Mouse (Mus musculus) macrophage (primary cell): ENCODE measurements around the gene Mif. TPM values are rescaled to one million over a fixed set of nuclear protein-coding genes. Genes with fewer than 3 reads are reported as not detected.

Source experiments
- H3K27ac ChIP-seq: fragments of 350-480 bp; formaldehyde crosslinking; 2 replicates; pipeline ENCODE4 v1.9.0; 2021
- H3K36me3 ChIP-seq: fragments of 350-480 bp; formaldehyde crosslinking; 2 replicates; pipeline ENCODE4 v1.9.0; 2021; ENCODE audit errors: inconsistent target
- H3K4me3 ChIP-seq: fragments of 350-480 bp; formaldehyde crosslinking; 2 replicates; pipeline ENCODE4 v1.9.0; 2021; ENCODE audit errors: inconsistent target
- H3K79me2 ChIP-seq: fragments of 350-480 bp; formaldehyde crosslinking; 2 replicates; pipeline ENCODE4 v1.9.0; 2021; ENCODE audit errors: inconsistent target
- WGBS: methylation state at CpG from one replicate; pipeline ENCODE4 v1.1.7; 2026; ENCODE audit warnings: inconsistent platforms; ENCODE audit not compliant: missing documents; 5-methylcytosine and 5-hydroxymethylcytosine counted together
- polyA plus RNA-seq: library from polyadenylated mRNA; stranded (reverse); fragments of 250-400 nt; gene quantifications from 3 replicates; pipeline ENCODE4 v1.2.4, GENCODE M21; 2018; ENCODE audit warnings: inconsistent platforms

Gene Mif
- polyA plus RNA-seq, 1 experiment from 2014 or later: 121 TPM

DNA sequence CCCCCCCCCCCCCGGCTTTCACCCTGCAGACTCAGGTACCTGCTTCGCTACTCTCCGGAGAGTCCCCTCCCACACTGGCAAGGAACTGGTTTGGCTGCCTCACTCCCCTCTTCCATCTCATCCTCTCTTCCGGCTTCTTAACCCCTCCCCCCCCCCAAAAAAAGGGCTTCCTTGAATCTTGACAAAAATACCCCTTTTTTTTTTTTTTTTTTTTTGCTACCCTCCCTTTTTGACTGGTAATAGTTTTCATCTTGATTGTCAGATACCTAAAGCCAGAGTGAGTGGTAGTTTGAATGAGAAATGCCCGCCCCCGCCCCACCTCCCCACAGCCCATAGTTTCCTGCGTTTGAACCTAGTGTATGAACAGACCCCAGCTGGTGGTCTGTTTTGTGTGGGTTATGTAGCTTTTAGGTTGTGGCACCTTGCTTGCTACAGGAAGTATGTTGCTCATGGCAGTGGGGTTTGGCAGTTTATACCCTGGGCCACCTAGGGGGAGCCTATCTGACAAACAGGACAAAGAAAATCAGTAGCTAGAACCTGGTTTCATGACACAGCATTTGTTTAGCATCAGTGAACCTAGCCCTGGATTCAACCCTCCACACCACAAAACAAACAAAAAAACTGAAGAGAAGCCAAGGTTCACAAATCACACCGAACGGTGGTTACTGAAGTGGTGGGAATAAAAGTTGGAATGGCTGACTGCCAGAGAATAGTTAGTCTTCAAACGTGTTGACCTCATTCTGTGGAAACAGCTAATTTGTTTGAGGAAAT is 24.1 kb downstream of the Mif start:
- Histone ChIP-seq H3K4me3 (peak overlapping the region; percentile 77), H3K36me3 (no peaks in the 10 kb centered on the region), H3K79me2 (no peaks in the 10 kb centered on the region), H3K27ac (peak overlapping the region; percentile 85)
- WGBS: 8% methylated on average over 6 of the region's 10 CpGs

DNA sequence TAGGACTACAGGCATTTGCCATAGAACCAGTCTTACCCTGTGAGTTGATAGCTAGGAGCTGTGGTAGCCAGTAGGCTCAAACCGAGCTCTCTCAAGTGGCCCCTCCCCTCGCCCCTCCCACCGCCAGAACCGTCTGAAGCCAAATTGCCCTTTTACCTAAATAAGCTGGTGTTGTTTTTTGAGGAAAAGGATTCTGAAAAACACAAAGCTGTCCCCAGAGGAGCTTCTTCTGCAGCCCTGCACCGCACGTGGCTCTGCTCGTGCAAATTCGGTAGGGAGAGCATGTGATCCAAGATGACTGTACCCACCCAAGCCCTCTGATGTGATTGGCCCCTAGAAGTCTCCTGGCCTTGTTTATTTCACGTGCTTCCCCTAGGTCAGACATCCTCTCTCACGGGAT is 24.7 kb downstream of the Mif start:
- Histone ChIP-seq H3K36me3 (no peaks in the 10 kb centered on the region), H3K4me3 (peak overlapping the region; percentile 77), H3K27ac (peak overlapping the region; percentile 85), H3K79me2 (no peaks in the 10 kb centered on the region)
- WGBS: 0% methylated on average over 10 of the region's 10 CpGs

DNA sequence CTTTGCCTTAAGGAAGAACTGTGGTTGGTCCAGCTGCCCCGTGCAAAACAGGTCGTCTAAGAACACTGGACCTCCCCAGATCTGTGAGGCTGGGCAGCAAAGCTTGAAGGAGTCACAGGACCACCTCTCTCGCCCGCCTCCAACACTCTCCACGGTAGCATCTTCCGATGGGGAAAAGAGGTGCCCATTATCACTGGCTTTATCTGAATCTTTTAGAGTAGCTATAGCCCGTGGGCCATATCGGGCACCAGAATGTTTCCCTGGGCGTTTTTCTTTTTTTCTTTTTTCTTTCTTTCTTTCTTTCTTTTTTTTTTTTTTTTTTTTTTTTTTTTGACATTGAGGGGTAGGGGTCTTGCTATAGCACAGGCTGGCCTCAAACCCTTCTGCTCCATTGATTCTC is 25.3 kb downstream of the Mif start:
- no peaks in the 10 kb centered on the region for H3K36me3 ChIP-seq
- H3K79me2 ChIP-seq: no peaks in the 10 kb centered on the region
- peak overlapping the region; percentile 77 for H3K4me3 ChIP-seq
- H3K27ac ChIP-seq: peak overlapping the region; percentile 85
- 7% methylated on average over 9 of the region's 9 CpGs for WGBS

DNA sequence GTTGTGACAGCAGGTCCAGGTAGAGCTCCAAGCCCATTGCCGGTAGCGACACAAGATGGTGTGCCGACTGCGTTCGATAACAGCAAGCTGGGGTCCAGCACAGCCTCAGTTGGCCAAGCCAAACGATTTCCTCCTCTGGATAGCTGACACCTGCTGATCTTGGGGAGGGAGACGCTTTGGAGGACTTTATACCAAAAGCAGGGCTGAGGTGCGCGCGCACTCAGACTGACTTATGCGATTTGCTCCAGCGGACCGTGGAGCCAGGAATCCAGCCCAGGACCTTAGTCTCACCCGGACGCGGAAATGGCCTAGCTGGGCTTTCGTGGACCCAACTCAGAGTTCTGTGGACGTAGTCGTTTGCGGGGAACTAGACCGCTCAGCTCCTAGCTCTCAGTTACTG is 25.8 kb downstream of the Mif start:
- H3K4me3 ChIP-seq: peak overlapping the region; percentile 77
- H3K79me2 ChIP-seq: no peaks in the 10 kb centered on the region
- 6% methylated on average over 21 of the region's 21 CpGs for WGBS
- peak overlapping the region; percentile 85 for H3K27ac ChIP-seq
- no peaks in the 10 kb centered on the region for H3K36me3 ChIP-seq

DNA sequence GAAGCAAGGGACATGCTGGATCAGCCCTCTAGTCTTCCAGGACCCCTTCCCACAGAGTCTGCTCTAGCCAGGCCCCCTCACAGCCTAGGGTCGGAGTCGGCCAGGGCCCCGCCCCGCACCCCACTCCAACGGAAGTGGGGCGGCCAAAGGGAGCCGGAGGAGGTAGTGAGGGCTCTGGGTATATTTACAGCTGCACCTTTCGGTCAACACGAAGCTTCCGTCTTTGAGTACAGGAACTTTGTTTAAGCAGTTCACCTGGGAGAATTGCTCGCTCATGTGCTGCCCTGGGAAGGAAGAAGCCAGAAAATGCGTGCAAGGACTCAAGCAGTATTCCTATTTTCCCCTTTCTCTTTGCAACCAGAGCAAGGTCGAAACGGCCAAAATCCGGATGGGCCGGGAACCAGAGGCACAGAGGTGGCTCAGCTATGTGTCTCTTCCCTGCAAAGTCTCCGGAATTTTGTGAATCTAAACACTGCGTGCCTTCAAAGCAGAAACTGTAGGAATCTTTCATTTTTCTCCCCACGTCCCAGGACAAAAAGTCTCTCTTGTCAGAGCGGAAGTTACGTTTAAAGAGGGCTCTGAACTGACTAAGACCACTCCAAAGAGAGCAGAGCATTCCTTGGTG is 26.5 kb downstream of the Mif start:
- no peaks in the 10 kb centered on the region for H3K36me3 ChIP-seq
- 26% methylated on average over 21 of the region's 21 CpGs for WGBS
- H3K27ac ChIP-seq: no peak overlapping the region
- H3K79me2 ChIP-seq: no peaks in the 10 kb centered on the region
- peak overlapping the region; percentile 77 for H3K4me3 ChIP-seq

DNA sequence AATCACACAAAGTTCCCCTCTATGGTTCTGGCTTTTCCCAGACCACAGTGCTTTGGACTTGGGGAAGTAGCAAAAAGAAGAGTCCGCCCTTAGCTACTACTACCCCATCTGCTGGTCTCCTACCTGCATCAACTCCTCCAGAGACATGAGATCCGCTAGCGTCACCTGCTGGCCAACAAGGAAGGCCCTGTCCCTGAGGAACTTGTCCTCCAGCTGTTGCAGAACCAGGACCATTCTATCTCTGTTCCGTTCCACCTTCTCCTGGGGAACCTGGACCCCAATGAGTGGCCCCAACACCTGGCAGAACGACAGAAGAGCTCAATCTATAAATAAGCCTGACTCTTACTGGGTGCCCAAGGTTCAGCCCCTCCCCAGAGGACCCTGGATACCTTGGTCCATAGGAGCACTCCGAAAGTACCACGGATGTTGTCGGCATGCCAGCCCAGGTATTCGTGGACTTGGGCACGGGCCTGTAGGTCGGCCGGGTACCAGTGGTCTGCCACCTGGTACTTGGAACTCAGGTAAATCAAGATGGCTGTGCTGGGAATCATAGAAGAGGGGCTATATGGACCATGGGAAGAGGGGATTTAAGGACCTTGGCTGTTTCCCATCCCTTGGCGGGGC is 27.7 kb downstream of the Mif start:
- Histone ChIP-seq H3K36me3 (no peaks in the 10 kb centered on the region), H3K4me3 (no peak overlapping the region), H3K27ac (no peak overlapping the region), H3K79me2 (no peaks in the 10 kb centered on the region)
- 62% methylated on average over 13 of the region's 13 CpGs for WGBS

DNA sequence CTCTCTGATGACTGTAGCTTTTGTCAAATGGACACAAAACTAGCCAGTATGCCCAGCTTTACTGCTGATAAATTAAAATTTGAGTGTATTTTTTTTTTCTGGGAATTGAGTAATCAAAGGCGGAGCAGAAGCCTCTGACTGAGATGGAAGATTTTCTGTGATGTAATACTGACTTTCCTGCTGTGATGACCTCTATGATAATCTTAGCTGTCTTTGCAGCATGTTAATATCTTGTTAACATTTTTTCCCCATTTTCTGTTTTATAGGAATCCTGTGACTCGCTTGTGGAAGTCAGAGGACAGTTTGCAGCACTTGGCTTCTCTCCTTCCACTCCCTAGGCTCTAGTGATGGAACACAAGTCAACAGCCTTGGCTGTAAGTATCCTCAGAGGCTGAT is 29.8 kb downstream of the Mif start:
- Histone ChIP-seq H3K79me2 (no peaks in the 10 kb centered on the region), H3K4me3 (no peak overlapping the region), H3K36me3 (no peaks in the 10 kb centered on the region), H3K27ac (no peak overlapping the region)
- WGBS: 83% methylated on average over 2 of the region's 2 CpGs

DNA sequence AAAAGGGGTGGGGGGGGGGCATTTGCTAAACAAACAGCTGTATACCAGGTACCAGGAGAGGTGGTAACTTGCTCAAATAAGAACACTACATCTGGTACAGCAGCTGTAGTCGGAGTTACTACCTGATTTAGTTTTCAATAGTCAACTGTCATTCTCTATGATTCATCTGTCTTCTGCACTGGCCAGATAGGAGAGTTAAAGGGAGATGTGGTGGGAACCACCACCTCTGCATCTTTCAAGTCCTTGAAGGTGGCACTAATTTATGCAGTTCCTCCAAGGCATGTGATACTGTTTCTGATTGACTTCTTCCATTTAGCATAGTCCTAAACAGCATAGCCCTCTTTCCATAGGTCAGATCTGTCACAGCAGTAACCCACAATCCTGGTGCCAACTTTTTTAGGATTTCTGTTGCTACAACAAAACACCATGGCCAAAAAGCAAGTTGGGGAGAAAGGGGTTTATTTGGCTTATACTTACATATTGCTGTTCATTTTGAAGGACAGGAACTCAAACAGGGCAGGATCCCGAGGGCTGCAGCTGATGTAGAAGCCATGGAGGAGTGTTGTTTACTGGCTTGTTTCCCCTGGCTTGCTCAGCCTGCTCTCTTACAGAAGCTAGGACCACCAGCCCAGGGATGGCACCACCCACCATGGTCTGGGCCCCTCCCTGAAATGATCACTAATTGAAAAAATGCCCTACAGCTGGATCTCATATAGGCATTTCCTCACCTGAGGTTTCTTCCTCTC is 30.3 kb downstream of the Mif start:
- H3K36me3 ChIP-seq: no peaks in the 10 kb centered on the region
- no peak overlapping the region for H3K4me3 ChIP-seq
- WGBS: 77% methylated on average over 2 of the region's 2 CpGs
- H3K27ac ChIP-seq: no peak overlapping the region
- no peaks in the 10 kb centered on the region for H3K79me2 ChIP-seq

DNA sequence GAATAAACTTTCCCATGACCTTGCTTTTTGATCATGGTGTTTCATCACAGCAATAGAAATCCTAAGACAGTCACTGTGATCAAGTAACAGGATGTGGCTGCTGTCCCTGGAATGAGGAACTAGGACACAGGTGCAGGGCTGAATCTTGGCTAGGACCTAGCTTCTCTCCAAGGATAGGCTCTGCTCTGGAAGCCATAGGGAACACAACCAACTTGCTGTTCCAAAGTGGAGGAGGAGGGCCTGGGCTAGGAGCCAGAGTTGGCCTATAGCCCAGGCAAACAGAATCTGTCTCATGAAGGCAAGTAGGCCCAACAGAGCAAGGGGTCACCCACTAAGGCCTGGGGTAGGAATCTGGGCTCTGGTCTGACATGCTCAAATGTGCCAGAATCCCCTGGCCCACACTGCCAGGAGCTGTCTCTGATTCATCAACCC is 31.5 kb downstream of the Mif start:
- Histone ChIP-seq H3K4me3 (no peak overlapping the region), H3K27ac (no peak overlapping the region), H3K36me3 (no peaks in the 10 kb centered on the region), H3K79me2 (no peaks in the 10 kb centered on the region)

DNA sequence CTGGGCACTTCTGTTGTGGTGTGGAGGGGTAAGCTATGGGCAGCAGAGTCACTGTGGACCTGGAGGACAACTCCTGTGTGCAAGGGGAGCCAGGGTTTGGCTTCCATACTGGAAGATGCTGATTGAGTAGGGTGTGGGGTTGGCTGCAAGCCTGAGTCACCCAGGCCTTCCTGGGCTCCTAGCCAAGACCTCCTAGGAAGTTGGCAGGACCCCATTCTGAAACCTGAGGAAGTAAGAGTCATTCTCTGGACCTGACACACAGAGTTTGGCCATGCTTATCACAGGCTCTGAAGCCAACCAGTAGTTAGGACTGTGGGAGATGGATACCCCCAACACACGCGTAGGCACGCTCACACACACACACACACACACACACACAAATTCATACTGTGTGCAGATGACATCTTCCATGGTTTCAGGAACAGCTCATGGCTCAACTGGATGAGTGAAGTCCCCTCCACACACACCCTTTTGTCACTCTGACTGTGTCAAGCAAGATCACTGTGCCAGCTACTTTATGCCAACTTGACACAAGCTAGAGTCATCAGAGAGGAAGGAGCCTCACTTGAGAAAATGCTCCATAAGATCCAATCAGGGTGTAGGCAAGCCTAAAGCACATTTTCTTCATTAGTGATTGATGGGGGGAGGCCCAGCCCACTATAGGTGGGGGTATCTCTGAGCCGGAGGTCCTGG is 32.2 kb downstream of the Mif start:
- H3K79me2 ChIP-seq: no peaks in the 10 kb centered on the region
- no peak overlapping the region for H3K27ac ChIP-seq
- no peaks in the 10 kb centered on the region for H3K36me3 ChIP-seq
- H3K4me3 ChIP-seq: no peak overlapping the region
- 94% methylated on average over 4 of the region's 4 CpGs for WGBS

DNA sequence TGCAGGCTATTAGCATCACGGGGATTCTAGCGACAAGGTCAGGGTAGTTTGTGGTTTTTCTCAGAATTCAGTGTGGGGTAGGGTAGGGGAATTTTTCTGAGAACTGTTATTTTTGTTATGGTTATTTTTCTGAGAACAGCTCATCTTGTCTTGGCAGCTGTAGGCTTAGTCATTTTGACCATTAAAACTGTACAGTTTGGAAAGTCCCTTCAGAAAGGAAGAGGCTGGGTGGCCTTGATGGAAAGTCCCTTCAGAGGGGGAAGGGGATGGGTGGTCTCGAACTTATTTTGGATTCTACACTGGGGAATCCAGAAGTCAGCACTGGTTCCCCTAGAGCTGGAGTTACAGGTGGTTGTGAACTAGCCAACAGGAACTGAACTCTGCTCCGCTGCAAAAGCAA is 35.5 kb downstream of the Mif start:
- no peak overlapping the region for H3K27ac ChIP-seq
- no peaks in the 10 kb centered on the region for H3K36me3 ChIP-seq
- H3K79me2 ChIP-seq: no peaks in the 10 kb centered on the region
- 65% methylated on average over 4 of the region's 4 CpGs for WGBS
- no peak overlapping the region for H3K4me3 ChIP-seq

DNA sequence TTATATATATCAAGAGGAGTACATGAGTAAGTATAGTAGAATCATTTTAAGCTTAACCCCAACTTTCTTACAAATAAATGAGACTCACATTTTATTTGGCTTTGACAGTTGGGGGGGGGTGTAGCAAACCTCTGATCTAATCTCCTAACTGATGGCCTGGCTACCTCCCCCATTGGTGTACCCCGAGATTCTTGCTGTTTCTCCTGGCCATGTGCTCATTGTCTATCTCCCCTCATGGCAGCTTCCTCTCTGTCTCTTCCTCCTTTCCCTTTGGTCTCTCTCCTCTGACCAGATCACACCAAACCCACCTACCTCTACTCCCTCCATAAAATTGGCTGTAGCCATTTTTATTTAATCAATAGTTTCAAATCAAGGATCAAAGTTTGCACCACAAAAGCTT is 36.3 kb downstream of the Mif start:
- Histone ChIP-seq H3K27ac (no peak overlapping the region), H3K36me3 (no peaks in the 10 kb centered on the region), H3K4me3 (no peak overlapping the region), H3K79me2 (no peaks in the 10 kb centered on the region)
- WGBS: 70% methylated on average over 1 of the region's 1 CpGs

DNA sequence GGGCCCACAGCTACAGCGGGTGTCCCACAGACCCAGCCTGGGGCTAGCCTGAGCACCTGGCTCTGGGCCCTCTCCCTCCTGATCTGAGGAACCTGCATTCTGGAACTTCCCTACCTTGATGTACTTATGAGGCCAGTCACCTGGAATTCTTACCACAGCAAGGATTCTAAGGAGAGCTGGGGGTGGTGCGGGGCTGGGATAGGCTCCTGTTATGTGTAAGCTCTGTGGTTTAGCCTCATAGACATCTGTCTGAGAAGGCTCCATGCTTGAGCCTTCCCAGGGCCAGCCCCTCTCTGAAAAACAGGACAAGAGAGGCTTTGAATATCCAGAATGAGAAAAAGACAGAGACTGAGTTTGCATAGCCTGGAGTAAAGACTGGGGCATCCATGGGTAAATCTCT is 37.6 kb downstream of the Mif start, which contains the start of gene Gstt4:
Gene Gstt4 (minus strand): TSS at position 101 of the 400 bp plus-strand sequence.
- H3K36me3 ChIP-seq: no peaks in the 10 kb centered on the region
- no peak within 1 kb of the TSS for H3K27ac ChIP-seq
- 87% methylated on average over 2 of the region's 2 CpGs for WGBS
- H3K79me2 ChIP-seq: no peaks in the 10 kb centered on the region
- no peak within 1 kb of the TSS for H3K4me3 ChIP-seq

DNA sequence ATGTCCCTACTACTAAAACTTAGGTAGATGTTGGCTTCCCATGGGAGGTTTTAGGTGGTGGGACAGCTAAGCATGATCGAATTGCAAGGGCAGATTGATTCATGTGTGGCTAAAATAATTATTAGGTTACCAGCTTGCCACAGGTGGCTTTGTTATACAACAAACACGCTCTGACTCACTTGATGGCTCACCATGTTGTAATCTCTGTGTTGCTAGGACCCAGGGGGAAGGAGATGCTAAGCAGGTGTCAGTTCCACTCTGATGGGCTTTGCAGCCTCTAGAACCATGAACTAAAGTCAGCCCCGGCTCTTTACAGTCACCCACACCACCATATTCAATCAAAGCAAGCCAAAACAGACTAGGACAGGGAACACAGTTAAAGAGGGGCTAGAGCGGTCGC is 40.2 kb downstream of the Mif start:
- Histone ChIP-seq H3K27ac (no peak overlapping the region), H3K4me3 (no peak overlapping the region), H3K36me3 (no peaks in the 10 kb centered on the region), H3K79me2 (no peaks in the 10 kb centered on the region)
- WGBS: 85% methylated on average over 5 of the region's 5 CpGs
